In genomic region chr5:100047871-100048270, GRCm38 (mm10) we compare ENCODE assay signal across 9 mouse cellular contexts. TPM values are rescaled to one million over a fixed set of nuclear protein-coding genes. Genes with fewer than 3 reads are reported as not detected.
DNase-seq lines count a peak whose midpoint lies in the region; ATAC-seq lines count a peak whose summit lies in the region.
"Had no signal": no experiment of that assay in that cellular context is flagged by ENCODE, and none has a peak within 500 bp of the region (broad histone marks: within the 10 kb centered on the region; RNA-seq: fewer than 3 reads in every experiment).

No protein-coding gene starts in this region.

- H3K4me3 ChIP-seq in forebrain, embryonic 10.5 days = no peak overlapping the region; the same call in 1 of the 2 replicates
- no peak overlapping the region for H3K4me3 ChIP-seq in midbrain, embryonic 15.5 days

- H3K4me2 ChIP-seq in midbrain, embryonic 15.5 days = no peak overlapping the region

- DNase-seq in cerebellum, adult 9-11 months = peak; percentile 47
- no peak for DNase-seq in cerebellum, adult 8-10 months
- peak; percentile 29 for DNase-seq in kidney, postnatal 14 days
- DNase-seq in kidney, postnatal 10 days = no peak
- DNase-seq in forebrain, embryonic 10.5 days (ENCODE audit: extremely low spot score, low spot score) = no peak
- no peak for DNase-seq in spleen, postnatal 10 days (ENCODE audit: low spot score in 2 of 2)
- DNase-seq: B cell, adult 2 months had no signal

- H3K27me3 ChIP-seq in forebrain, embryonic 10.5 days (ENCODE audit: poor library complexity, severe bottlenecking) = no peaks in the 10 kb centered on the region
- H3K27me3 ChIP-seq in midbrain, embryonic 15.5 days (replicated peaks) = no peaks in the 10 kb centered on the region

- 58% methylated on average over 7 of the region's 7 CpGs for WGBS in forebrain, embryonic 10.5 days
- WGBS in midbrain, embryonic 15.5 days = 44% methylated on average over 7 of the region's 7 CpGs

- ATAC-seq in midbrain, embryonic 15.5 days (replicated peaks) = no peak
- no peak for ATAC-seq in activated CD4-positive, CD25-positive, alpha-beta regulatory T cell, adult 4 months

- peaks cover 35% of the 10 kb centered on the region for H3K36me3 ChIP-seq in forebrain, embryonic 10.5 days (replicated peaks)
- H3K36me3 ChIP-seq in midbrain, embryonic 15.5 days (replicated peaks) = no peaks in the 10 kb centered on the region

- H3K4me1 ChIP-seq in forebrain, embryonic 10.5 days = peaks cover 48% of the 10 kb centered on the region
- H3K4me1 ChIP-seq in midbrain, embryonic 15.5 days = peaks cover 33% of the 10 kb centered on the region

- H3K9ac ChIP-seq in midbrain, embryonic 15.5 days = no peak overlapping the region

- H3K27ac ChIP-seq in forebrain, embryonic 10.5 days = peak overlapping the region; percentile 44; the same call in 1 of the 2 replicates
- 0 out of 2 replicates have a peak overlapping the region, but pooled peaks have one; percentile 20 for H3K27ac ChIP-seq in midbrain, embryonic 15.5 days

- H3K9me3 ChIP-seq in forebrain, embryonic 10.5 days = no peaks in the 10 kb centered on the region
- H3K9me3 ChIP-seq in midbrain, embryonic 15.5 days = no peaks in the 10 kb centered on the region

RNA-seq across cellular contexts. Expression of gene Enoph1, which starts 8.1 kb away (rescaled TPM):
- polyA plus RNA-seq in forebrain, embryonic 10.5 days (2016; fragmentation: Nextera tagmentation; extraction: Ambion mirVana) = 62.8 and 66.9 TPM in 2 replicates
- 51.7 and 56.2 TPM in 2 replicates for polyA plus RNA-seq in midbrain, embryonic 15.5 days (2015; fragmentation: Nextera tagmentation; extraction: Ambion mirVana)
- 10 to 100 TPM; 31.5 to 33.1 TPM for polyA plus RNA-seq in activated CD4-positive, CD25-positive, alpha-beta regulatory T cell, adult 4 months (2017; shearing (Covaris generic))

RNA-seq across cellular contexts. Expression of gene Hnrnpdl, which starts 8.4 kb away (rescaled TPM):
- 246 and 247 TPM in 2 replicates for polyA plus RNA-seq in forebrain, embryonic 10.5 days (2016; fragmentation: Nextera tagmentation; extraction: Ambion mirVana)
- polyA plus RNA-seq in midbrain, embryonic 15.5 days (2015; fragmentation: Nextera tagmentation; extraction: Ambion mirVana) = 221 and 226 TPM in 2 replicates
- 100 to 1,000 TPM; 105 to 110 TPM for polyA plus RNA-seq in activated CD4-positive, CD25-positive, alpha-beta regulatory T cell, adult 4 months (2017; shearing (Covaris generic))

Comparison
In these comparisons a context has a peak if more than half of its experiments do, and no peak if none do; other contexts are left out.
1. DNase-seq: peak in cerebellum, adult 9-11 months (single experiment) and kidney, postnatal 14 days (single experiment); none in cerebellum, adult 8-10 months (single experiment), kidney, postnatal 10 days (single experiment), forebrain, embryonic 10.5 days (single experiment) and spleen, postnatal 10 days (0 of 2).